Mouse (Mus musculus) erythroblast, adult 5-6 weeks (primary cell): ENCODE results near the gene Rassf10. TPM values are rescaled to one million over a fixed set of nuclear protein-coding genes. Genes with fewer than 3 reads are reported as not detected.

Source experiments
- ATAC-seq: replicated peaks from 2 replicates; pipeline ENCODE4 v1.8.0; 2016; ENCODE audit warnings: moderate number of reproducible peaks, mild to moderate bottlenecking, moderate TSS enrichment, inconsistent platforms; ENCODE audit not compliant: poor library complexity, low FRiP score, severe bottlenecking
- total RNA-seq, 2 experiments: library from RNA; stranded (forward) in 1 of 2; stranded (reverse) in 1 of 2; fragments of 150-400 nt in 1 of 2; fragments of 200-764, 138-1000 nt in 1 of 2; gene quantifications; 2 replicates each; pipeline versions ENCODE4 v1.2.3 to v1.2.4; 2015 to 2017; ENCODE audit warnings: low replicate concordance in 2 of 2

Gene Rassf10
- total RNA-seq, 2 experiments from 2014 or later = not detected

GRCm38 (mm10) chr7:112955955-112956354 lies 2.2 kb downstream of the Rassf10 start:
- ATAC-seq = no peak

- ATAC-seq = no peak
Measured at GRCm38 (mm10) chr7:112956961-112957360, 3.2 kb downstream of the Rassf10 start.

- ATAC-seq = no peak
Measured at GRCm38 (mm10) chr7:112957630-112958029, 3.9 kb downstream of the Rassf10 start.

- no peak for ATAC-seq
Measured at GRCm38 (mm10) chr7:112966382-112966781, 12.6 kb downstream of the Rassf10 start.

GRCm38 (mm10) chr7:112966786-112967185 lies 13.0 kb downstream of the Rassf10 start:
- ATAC-seq = no peak

- ATAC-seq = no peak
Measured at GRCm38 (mm10) chr7:112983316-112983715, 29.6 kb downstream of the Rassf10 start.

- ATAC-seq = no peak
Measured at GRCm38 (mm10) chr7:112984704-112985577, 31.2 kb downstream of the Rassf10 start.

- no peak for ATAC-seq
Measured at GRCm38 (mm10) chr7:112985578-112985949, 31.8 kb downstream of the Rassf10 start.

GRCm38 (mm10) chr7:112992928-112993327 lies 39.2 kb downstream of the Rassf10 start:
- no peak for ATAC-seq

- no peak for ATAC-seq
Measured at GRCm38 (mm10) chr7:113003565-113004255, 49.9 kb downstream of the Rassf10 start.

GRCm38 (mm10) chr7:113005726-113006125 lies 52.0 kb downstream of the Rassf10 start:
- ATAC-seq = no peak
